Mouse (Mus musculus) R1 (cell line): ENCODE results near the gene Dnali1.

Experiments
- DNase-seq: peaks from one replicate; pipeline ENCODE4 v3.0.0-alpha.2; 2018; ENCODE audit warnings: low read depth, low spot score

The Dnali1 gene

DNA sequence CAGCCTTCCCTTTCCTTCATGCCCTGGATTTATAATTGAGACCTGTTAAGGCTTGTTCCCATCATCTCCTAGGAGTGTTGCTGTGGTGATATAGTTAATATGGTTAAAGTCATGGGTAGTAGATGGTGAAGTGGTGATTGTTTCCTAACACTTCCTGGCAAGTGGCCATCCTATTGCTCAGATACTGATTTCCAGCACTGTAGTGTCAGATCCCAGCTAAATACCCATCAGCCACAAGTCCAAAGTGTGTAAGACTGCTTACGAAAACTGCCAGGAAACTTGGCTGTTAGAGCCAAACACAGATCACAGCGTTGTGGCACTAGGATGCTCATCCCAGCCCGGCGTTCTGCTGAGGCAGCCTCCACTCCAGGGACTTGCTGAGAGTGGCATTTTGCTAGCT, 31.2 kb downstream of the Dnali1 start:
- no peak for DNase-seq

DNA sequence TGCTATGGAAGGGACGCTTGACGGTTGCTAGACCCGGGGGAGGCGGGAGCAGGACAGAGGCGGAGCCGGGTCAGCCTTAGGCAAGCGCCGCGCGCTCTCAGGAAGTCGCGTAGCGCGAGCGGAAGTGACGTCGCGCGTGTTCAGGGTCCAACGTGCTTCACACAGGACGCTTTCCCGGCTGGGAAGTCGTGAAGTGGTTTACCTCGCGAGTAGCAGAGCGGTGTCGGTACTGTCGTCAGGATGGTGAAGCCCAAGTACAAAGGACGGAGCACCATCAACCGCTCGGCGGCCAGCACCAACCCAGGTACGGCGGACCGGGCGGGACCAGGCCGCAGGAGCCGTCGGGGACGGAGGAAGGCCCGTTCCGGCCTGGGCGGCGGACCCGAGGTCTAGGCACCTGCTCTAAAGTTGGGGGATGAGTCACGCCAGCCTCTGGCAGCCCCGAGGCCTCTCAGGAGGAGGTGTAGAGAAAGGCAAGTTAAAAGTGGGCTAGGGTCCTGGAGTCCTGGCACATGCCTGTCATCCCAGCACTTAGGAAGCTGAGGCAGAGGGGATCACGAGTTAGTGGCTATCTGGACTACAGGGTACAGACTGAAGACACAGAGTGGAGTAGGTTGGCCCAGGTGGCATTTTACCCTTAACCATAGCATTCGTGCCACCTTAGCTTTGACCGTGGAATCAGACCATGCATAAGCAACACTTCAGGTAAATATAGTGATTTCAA, 35.5 kb downstream of the Dnali1 start:
- peak; percentile 96 for DNase-seq

DNA sequence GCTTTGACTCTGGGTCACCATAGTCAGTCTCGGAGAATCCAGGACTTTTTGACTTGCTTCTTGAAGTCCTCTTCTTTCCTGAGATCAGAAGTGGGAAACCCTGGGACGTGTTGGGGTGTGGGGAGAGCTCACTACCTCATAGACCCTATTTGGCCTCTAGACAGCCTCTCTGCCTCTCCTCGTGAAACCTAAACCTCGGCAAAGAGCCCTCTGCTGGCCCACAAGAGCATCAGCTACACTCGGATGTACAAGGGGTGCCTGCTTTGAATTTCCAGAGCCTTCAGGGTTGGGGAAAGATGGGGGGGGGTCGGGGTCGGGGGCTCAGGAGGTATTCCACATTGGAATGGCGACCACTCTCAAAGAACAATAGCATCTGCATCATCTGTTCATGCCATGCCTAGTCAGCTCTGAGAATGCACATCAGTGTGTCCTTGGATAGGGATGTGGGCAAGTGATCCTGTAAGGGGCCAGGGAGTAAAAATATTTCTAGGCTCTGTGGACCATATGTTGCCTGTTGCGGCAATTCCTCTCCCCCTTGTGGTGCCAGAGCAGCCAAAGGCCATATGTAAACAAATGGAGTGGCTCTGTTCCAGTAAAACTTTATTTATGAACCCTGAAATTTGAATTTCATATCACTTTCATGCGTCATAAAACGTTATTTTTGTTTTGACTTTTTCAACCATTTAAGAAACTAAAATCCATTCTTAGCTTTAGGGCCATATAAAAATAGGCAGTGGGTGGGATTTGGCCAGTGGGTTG, 44.5 kb downstream of the Dnali1 start:
- DNase-seq, result peak; percentile 37

DNA sequence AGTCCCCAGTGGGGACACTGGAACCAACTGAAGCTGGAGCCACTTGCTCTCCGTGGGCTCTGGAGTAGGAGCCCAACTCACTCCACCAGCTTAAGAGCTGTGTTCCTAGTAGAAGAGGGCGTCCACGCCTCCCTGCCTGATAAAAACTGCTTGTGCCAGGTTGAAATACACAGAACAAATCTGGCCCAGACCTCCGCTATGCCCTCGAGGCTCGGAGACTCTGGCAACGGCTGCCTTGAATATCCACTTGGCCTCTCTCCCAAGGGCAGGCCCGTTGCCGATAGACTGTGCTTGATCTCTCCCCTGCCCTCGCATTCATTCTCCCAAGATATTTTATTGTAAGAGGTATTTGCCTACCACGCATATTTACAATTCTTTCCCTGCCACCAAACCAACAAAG, 48.1 kb downstream of the Dnali1 start:
- DNase-seq, result no peak

DNA sequence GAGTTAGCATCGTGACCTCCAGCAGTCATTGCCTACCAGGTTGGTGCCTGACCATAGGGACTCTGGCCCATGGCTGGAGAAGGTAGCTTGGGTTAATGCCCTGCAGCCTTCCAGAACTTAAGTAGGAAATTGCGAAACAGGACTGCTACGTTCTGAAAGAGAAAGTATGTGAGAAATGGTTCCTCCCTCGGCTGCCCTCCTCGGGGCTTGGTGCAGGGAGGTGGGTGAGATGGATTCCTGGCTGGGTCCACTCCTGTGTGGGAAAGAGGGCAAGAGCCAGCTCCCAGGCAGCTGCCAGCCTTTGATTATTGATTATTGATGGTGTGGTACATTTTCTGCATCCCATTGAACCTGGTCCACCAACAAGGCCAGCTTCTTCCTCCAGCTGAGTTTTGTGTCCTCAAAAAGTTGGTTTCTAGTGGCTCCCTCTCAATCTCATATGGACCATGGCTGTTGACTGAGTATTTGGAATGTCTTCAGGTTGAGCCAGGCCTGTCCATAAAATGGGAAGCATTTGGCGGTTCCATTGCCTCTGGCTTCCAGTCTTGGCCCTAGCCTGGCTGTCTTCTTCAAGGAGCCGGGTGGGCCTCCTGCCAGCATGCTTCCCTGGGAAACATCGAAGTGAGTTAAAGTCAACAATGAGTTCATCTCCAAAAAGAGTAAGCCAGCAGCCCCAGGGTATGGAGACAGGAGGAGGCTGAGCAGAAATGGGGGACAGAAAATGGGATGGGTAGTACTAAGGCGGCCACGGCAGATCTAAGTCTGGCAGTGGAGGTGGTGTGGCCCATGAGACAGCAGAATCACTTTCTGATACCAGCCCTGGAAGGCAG, 49.5 kb downstream of the Dnali1 start, which contains the start of gene Gnl2:
Gene Gnl2, plus strand, starts transcription at position 780 of the 830 bp plus-strand sequence.
- no peak for DNase-seq

DNA sequence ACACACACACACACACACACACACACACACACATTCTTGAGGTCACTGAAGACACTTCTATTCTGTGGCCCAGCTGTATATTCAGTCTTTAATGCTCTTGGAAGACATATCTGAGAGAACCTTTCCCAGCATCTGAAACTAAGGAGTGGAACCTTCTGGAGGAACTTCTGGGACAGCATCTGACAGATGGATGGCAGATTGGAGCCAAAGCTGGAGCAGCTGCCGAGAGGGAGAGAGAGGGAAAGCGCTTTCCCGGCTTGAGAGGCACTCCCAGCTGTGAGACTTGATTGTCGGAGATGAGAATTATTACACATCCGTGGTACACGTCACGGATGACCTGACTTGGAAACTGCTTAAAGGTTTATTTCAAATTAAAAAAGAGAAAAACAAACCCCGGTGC, 56.8 kb downstream of the Dnali1 start:
- DNase-seq, result no peak

DNA sequence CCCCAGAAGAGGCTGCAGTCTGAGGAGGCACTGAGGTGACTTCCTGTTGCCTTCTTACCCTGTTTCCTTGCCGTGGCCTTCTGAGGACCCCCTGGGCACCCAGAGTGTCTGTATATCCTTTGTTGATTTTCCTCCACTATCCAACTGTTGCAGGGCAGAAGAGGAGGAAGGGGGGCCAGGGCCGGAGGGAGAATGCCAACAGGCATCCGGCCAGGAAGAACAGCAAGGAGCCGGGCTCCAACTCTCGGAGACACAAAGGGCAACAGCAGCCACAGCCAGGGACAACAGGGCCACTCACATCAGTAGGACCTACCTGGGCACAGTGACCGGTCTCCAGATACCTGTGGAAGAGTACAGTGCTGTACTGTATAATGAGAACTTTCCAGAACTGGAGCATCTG, 57.3 kb downstream of the Dnali1 start:
- DNase-seq, result no peak

DNA sequence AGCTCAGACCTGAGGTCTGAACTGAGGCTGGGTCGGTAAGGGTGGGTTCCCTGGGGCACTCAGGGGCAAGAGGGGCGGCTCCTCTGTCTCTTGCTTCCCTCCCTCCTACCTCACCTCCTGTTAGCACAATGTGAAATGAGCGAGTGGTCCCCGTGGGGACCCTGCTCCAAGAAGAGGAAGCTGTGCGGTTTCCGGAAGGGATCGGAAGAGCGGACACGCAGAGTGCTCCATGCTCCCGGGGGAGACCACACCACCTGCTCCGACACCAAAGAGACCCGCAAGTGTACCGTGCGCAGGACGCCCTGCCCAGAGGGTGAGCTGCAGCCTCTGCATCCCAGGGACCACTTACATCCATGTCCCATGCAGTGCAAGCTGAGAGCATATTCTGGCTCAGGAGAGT, 58.0 kb downstream of the Dnali1 start:
- DNase-seq, result no peak
